Mouse (Mus musculus) heart, embryonic 16.5 days (tissue): Measurements from ENCODE around the gene Mrpl51. TPM values are rescaled to one million over a fixed set of nuclear protein-coding genes. Genes with fewer than 3 reads are reported as not detected.

ENCODE experiments used
- ATAC-seq: fragments of 200-750 bp; cut with Nextera tagmentation; replicated peaks from 2 replicates; pipeline ENCODE4 v1.8.0; 2017; ENCODE audit warnings: moderate number of reproducible peaks; ENCODE audit not compliant: insufficient read depth, low FRiP score; ENCODE audit errors: extremely low read depth
- H3K27ac ChIP-seq: fragments of 300-500 bp; sonication (generic); 2 replicates; pipeline ENCODE4 v1.5.1; 2014; ENCODE audit warnings: mild to moderate bottlenecking, low read length, control low read depth, moderate library complexity
- H3K27me3 ChIP-seq: fragments of 300-500 bp; sonication (generic); 2 replicates; pipeline ENCODE4 v1.6.1; 2014; ENCODE audit warnings: low read length, mixed read lengths; ENCODE audit not compliant: control insufficient read depth, insufficient read depth
- H3K36me3 ChIP-seq: fragments of 300-500 bp; sonication (generic); 2 replicates; pipeline ENCODE4 v1.6.1; 2014; ENCODE audit not compliant: control insufficient read depth, insufficient read depth
- H3K4me1 ChIP-seq: fragments of 300-500 bp; sonication (generic); 2 replicates; pipeline ENCODE4 v1.6.1; 2014; ENCODE audit warnings: low read length, mixed read lengths; ENCODE audit not compliant: control insufficient read depth, insufficient read depth
- H3K4me2 ChIP-seq: fragments of 300-500 bp; sonication (generic); 2 replicates; pipeline ENCODE4 v1.6.1; 2014; ENCODE audit warnings: low read depth, mild to moderate bottlenecking, control low read depth, low read length
- H3K4me3 ChIP-seq: fragments of 300-500 bp; sonication (generic); 2 replicates; pipeline ENCODE4 v1.5.1; 2014; ENCODE audit warnings: mild to moderate bottlenecking, control low read depth, low read length
- H3K9ac ChIP-seq: fragments of 300-500 bp; sonication (generic); 2 replicates; pipeline ENCODE4 v1.6.1; 2014; ENCODE audit warnings: low read length, control low read depth
- H3K9me3 ChIP-seq: fragments of 300-500 bp; sonication (generic); replicated peaks from 2 replicates; pipeline ENCODE4 v1.6.1; 2016; ENCODE audit warnings: low read length; ENCODE audit not compliant: control insufficient read depth
- WGBS: fragments of 180-500 bp; shearing (Covaris S2); extraction: QIAGEN DNeasy Blood & Tissue Kit; methylation state at CpG from one replicate; pipeline ENCODE4 v1.1.7; 2014; 5-methylcytosine and 5-hydroxymethylcytosine counted together
- polyA plus RNA-seq: library from polyadenylated mRNA; unstranded; fragments of >200 nt; fragmentation: Nextera tagmentation; extraction: Ambion mirVana; gene quantifications from 2 replicates; pipeline ENCODE4 v1.2.1, GENCODE M21; 2015

The Mrpl51 gene
- polyA plus RNA-seq, 1 experiment from 2014 or later, result 281 TPM

DNA sequence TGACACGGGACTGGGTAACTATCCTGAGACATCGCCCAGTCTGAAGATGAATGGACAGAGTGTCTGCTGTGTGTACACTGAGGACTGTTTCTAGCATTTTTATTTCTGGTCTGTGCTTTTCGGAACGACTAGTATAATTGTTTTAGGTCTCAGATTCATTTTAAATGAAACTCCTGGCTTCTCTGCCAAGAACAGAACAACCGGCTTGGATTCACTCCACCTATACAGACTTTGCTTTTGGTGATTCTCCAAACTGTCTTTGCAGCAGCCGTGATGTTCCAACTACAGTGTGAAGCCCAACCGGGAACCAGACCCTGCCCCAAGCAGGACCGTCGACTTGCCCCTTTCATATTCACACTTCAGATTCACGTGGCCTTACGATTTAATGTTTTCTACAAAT, 26.3 kb downstream of the Mrpl51 start:
- no peak overlapping the region for H3K9ac ChIP-seq
- WGBS, result 76% methylated on average over 11 of the region's 11 CpGs
- H3K9me3 ChIP-seq, result no peaks in the 10 kb centered on the region
- H3K36me3 ChIP-seq, result peaks cover 5% of the 10 kb centered on the region; the same call in 1 of the 2 replicates
- no peak overlapping the region for H3K4me2 ChIP-seq
- peaks cover 13% of the 10 kb centered on the region for H3K4me1 ChIP-seq
- H3K27ac ChIP-seq, result no peak overlapping the region
- ATAC-seq, result no peak
- H3K4me3 ChIP-seq, result no peak overlapping the region
- H3K27me3 ChIP-seq, result peaks cover 3% of the 10 kb centered on the region; the same call in 1 of the 2 replicates

DNA sequence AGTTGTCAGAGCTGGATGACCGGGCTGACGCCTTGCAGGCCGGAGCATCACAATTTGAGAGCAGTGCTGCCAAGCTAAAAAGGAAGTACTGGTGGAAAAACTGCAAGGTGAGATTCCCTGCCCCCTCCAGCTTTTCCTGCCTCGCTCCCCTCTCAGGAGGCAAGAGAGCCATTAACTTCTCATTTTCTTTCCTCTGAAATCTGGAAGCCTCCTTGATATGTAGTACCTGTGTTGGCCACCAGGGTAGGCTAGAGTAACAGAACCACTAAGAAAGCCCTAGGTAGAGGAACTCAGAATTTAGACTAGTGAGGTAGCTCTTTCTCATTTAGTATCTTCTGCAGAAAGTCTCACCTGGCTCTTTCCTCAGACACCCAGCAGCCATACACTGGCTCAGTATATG, 27.4 kb downstream of the Mrpl51 start:
- ATAC-seq, result no peak
- WGBS, result 79% methylated on average over 4 of the region's 4 CpGs
- peaks cover 13% of the 10 kb centered on the region for H3K4me1 ChIP-seq
- no peak overlapping the region for H3K9ac ChIP-seq
- no peak overlapping the region for H3K4me3 ChIP-seq
- H3K36me3 ChIP-seq, result peaks cover 10% of the 10 kb centered on the region
- no peaks in the 10 kb centered on the region for H3K9me3 ChIP-seq
- H3K4me2 ChIP-seq, result no peak overlapping the region
- no peak overlapping the region for H3K27ac ChIP-seq
- H3K27me3 ChIP-seq, result no peaks in the 10 kb centered on the region

DNA sequence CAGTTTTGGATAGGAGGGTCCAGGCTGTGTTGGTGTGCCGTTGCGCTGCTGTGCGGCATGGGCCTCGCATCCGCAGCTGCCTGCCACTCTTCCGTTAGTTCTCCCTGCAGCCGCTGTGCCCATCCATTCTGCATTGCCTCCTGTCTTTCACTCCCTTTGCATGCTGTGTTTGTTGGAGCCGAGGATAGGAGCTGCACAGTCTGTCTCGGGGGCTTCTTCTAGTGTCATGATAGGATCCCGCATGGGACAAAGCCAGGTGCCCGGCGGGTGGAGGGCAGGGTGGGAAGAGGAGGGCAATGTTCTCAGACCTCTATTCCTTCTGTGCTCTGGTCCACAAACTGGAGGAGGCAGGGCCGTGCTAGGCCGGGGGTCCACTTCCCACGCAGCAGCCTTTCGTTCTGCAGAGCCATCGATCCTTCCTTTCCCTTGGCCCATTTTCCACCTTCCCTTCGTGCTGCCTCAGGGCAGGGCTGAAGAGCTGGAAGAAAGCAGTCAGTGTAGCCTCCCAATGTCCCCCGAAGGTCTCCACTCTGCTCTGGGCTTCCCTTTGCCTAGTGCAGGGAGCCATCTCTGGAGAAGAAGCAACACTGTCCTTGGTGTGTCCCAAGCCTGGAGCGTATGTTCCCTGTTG, 29.6 kb downstream of the Mrpl51 start:
- no peak overlapping the region; the same call in 1 of the 2 replicates for H3K9ac ChIP-seq
- peaks cover 10% of the 10 kb centered on the region for H3K4me1 ChIP-seq
- H3K4me2 ChIP-seq, result no peak overlapping the region
- H3K9me3 ChIP-seq, result no peaks in the 10 kb centered on the region
- H3K27me3 ChIP-seq, result no peaks in the 10 kb centered on the region
- H3K36me3 ChIP-seq, result peaks cover 13% of the 10 kb centered on the region
- no peak overlapping the region for H3K4me3 ChIP-seq
- H3K27ac ChIP-seq, result peak overlapping the region; percentile 49
- ATAC-seq, result no peak
- 88% methylated on average over 20 of the region's 20 CpGs for WGBS

DNA sequence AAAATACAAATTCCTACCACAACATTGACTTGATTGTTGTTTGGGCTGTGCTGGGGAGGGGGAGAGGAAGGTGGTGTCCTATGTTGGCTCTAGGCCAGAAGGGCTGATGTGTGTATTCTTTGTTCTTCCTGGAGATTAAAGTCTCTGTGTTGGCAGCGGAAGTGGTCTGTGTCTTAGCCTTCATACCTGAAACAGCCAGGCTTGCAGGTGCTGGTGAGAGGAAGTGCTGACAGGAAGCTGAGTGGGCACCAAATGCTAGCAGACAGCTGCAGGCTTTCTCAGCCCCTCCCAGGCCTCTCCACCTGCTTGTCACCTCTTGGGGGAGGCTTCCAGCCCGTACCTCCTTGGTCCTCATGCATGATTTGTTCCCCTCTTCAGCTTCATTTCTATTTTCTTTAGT, 30.5 kb downstream of the Mrpl51 start:
- no peaks in the 10 kb centered on the region for H3K9me3 ChIP-seq
- no peaks in the 10 kb centered on the region for H3K27me3 ChIP-seq
- H3K4me3 ChIP-seq, result no peak overlapping the region
- peaks cover 5% of the 10 kb centered on the region; the same call in 1 of the 2 replicates for H3K4me1 ChIP-seq
- no peak overlapping the region for H3K27ac ChIP-seq
- no peak overlapping the region for H3K9ac ChIP-seq
- peaks cover 13% of the 10 kb centered on the region for H3K36me3 ChIP-seq
- H3K4me2 ChIP-seq, result no peak overlapping the region
- WGBS, result 31% methylated on average over 2 of the region's 2 CpGs
- ATAC-seq, result peak; percentile 53

DNA sequence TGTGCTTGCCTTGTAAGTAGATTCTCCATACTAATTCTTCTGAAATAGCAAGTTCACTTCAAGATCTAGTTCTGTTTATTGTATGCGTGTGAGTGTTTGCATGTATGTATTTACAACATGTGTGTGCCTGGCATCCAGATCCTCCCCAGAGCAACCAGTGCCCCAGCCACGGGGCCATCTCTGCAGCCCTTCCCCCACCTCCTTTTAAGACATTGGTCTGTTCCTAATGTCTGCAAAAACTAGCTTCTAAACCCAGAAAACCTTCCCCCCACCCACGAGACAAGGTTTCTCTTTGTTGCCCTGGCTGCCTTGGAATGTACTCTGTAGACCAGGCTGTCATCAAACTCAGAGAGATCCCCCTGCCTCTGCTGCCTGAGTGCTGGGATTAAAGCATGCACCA, 31.0 kb downstream of the Mrpl51 start:
- WGBS, result 70% methylated on average over 3 of the region's 3 CpGs
- Histone ChIP-seq H3K4me1 (peaks cover 5% of the 10 kb centered on the region; the same call in 1 of the 2 replicates), H3K4me3 (no peak overlapping the region), H3K27ac (peak overlapping the region; percentile 43), H3K9ac (no peak overlapping the region), H3K27me3 (no peaks in the 10 kb centered on the region), H3K4me2 (no peak overlapping the region), H3K36me3 (peaks cover 13% of the 10 kb centered on the region), H3K9me3 (no peaks in the 10 kb centered on the region)
- no peak for ATAC-seq

DNA sequence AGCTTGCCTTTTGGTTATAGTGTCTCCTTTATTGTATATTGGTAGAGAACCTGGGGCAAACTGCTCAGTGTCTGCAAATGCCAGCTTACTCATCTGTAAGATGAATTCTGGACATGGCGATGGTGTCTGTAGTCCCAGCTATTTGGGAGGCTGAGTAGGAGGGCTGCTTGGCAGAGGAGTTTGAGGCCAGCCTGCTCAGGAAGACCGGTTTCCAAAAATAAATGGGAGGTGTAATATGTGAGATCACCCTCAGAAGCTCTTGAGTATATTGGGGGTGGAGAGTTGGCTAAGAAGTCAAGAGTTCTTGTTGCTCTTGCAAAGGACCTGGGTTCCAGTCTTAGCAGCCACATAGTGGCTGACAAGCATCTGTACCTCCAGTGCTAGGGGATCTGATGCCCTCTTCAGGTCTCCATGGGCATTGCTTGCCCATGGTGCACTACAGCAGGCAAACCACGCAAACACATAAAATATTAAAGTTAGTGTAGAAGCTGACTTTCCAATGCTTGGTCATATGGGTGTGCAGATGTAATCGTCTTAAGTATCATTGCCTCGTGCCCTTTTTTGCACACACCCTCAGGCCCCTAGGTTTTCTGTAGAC, 34.0 kb downstream of the Mrpl51 start:
- H3K4me3 ChIP-seq, result no peak overlapping the region
- H3K4me2 ChIP-seq, result no peak overlapping the region
- 77% methylated on average over 5 of the region's 5 CpGs for WGBS
- no peak for ATAC-seq
- H3K4me1 ChIP-seq, result peaks cover 5% of the 10 kb centered on the region
- H3K27ac ChIP-seq, result no peak overlapping the region
- no peak overlapping the region for H3K9ac ChIP-seq
- no peaks in the 10 kb centered on the region for H3K9me3 ChIP-seq
- H3K27me3 ChIP-seq, result no peaks in the 10 kb centered on the region
- peaks cover 9% of the 10 kb centered on the region for H3K36me3 ChIP-seq

DNA sequence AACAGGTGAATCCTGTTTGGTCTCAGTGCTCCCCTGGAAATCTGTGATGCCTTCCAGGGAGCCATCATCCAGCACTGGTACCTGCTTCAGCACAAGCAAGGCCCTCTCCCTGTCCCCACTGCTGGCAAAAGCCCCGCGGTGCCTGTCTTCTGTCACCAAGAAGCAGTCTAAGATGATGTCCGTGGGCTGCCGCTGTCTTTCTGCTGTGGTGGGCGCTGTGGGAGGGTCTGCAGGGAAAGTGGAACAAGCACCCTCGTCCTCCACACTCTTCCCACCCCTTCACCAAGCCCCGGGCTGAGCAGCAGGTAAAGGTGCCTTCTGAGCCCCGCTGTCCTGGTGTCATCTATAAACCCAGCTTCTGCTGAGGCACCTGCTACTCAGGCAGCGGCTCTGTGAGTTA, 39.0 kb downstream of the Mrpl51 start:
- Histone ChIP-seq H3K4me1 (peaks cover 27% of the 10 kb centered on the region), H3K36me3 (no peaks in the 10 kb centered on the region; the same call in 1 of the 2 replicates), H3K9ac (peak overlapping the region; percentile 95; the same call in 1 of the 2 replicates), H3K9me3 (no peaks in the 10 kb centered on the region), H3K4me2 (peak overlapping the region; percentile 97), H3K4me3 (peak overlapping the region; percentile 82), H3K27ac (peak overlapping the region; percentile 94; the same call in 1 of the 2 replicates), H3K27me3 (no peaks in the 10 kb centered on the region)
- WGBS, result 51% methylated on average over 9 of the region's 9 CpGs
- ATAC-seq, result no peak

DNA sequence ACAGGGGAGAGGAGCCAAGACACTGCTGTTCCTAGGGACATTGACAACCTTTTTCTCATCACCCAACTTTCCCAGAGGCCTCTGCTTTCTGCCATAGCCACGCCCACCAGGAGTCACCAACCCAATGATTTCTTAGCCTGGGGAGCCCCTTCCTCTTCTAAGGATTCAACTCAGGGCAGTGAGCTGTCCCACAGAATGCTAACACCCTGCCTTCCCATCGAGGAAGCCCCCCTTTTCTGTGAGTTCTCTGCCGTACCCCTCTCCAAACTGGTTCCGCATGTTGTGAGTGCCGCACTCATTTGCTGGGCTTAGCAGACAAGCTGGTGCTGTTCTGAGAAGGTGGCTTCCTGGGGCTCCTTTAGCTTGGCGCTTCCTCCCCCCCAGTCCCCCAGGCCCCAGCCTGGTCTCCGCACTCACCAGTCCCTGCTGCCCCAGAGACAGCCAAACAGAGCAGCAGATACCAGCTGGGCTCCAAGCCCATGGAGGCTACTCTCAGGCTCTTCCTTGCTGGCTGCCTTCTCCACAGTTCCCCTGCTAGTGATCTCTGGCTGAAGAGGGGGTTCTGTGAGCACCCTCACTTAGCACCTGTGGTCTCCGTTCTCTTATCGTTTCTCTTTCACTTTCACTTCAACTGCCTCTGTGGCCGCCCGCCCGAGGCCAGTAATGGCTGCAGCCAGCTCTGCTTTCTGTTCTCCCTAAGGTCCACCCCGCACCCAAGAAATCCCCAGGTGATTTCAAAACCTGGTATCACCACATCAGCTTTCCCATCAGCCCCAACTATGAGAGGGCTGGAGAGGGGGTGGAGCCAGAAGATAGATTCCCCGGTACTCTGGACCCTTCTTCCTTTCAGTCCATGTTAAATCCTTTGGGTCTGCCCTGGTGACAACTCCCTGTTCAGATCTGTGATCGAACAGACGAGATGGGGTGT, 39.8 kb downstream of the Mrpl51 start, which contains the start of gene Tapbpl:
TSS of gene Tapbpl (minus strand) at position 744 of the 928 bp plus-strand sequence.
- H3K4me3 ChIP-seq, result peak within 1 kb of the TSS; percentile 82
- no peaks in the 10 kb centered on the region for H3K36me3 ChIP-seq
- no peaks in the 10 kb centered on the region for H3K9me3 ChIP-seq
- peak within 1 kb of the TSS; percentile 94 for H3K27ac ChIP-seq
- peak; percentile 39 for ATAC-seq
- H3K4me2 ChIP-seq, result peak within 1 kb of the TSS; percentile 97
- H3K4me1 ChIP-seq, result peaks cover 27% of the 10 kb centered on the region
- H3K27me3 ChIP-seq, result no peaks in the 10 kb centered on the region
- peak within 1 kb of the TSS; percentile 95 for H3K9ac ChIP-seq
- WGBS, result 3% methylated on average over 16 of the region's 16 CpGs
